Mouse (Mus musculus): Measurements from ENCODE around the gene Tmem223. TPM values are rescaled to one million over a fixed set of nuclear protein-coding genes. Genes with fewer than 3 reads are reported as not detected.
"Not testable (repeated sequence)": the region's sequence is repeated elsewhere in the genome, so short reads cannot be mapped to it uniquely, and the experiment has no call there.

Gene Tmem223
- total and polyA plus RNA-seq, 2 experiments from 2014 or later = 241 to 269 TPM

DNA sequence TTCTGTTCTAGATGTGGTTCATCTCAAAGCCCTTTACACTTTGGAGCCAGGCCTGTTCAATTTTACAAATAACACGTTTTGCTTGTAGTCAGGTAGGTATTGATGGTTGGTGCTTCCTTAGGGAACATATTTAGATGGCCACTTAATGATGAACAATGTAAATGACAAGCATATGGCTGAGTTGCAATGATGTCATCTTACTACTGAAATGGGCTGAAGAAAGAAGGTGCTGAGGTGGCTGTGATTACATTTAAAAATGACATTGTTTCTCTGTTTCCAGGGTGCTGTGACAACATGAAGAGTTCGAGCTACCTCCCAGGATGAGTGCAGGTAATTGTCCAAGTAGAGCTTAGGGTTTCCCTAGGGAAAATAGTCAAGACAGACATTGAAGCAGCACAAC lies 46.4 kb upstream of the Tmem223 start:
- Histone ChIP-seq H3K9me3 (ENCODE audit: low read length) (no peaks in the 10 kb centered on the region), H3K36me3 (ENCODE audit: insufficient read depth) (peaks cover 23% of the 10 kb centered on the region), H3K27me3 (ENCODE audit: insufficient read depth, low read length) (no peaks in the 10 kb centered on the region), H3K27ac (ENCODE audit: low read depth, low read length) (no peak overlapping the region), H3K4me2 (ENCODE audit: low read depth) (peak overlapping the region; percentile 57), H3K4me1 (ENCODE audit: insufficient read depth) (peaks cover 12% of the 10 kb centered on the region), H3K4me3 (ENCODE audit: low read depth, low read length) (peak overlapping the region; percentile 85), H3K9ac (peak overlapping the region; percentile 84; the same call in 1 of the 2 replicates)
- ATAC-seq = no peak
- no peak for TF ChIP-seq CTCF (IDR thresholded peaks at IDR 0.05; ENCODE audit: low read depth)
- no peak for DNase-seq
- 3% methylated on average over 2 of the region's 2 CpGs for WGBS

DNA sequence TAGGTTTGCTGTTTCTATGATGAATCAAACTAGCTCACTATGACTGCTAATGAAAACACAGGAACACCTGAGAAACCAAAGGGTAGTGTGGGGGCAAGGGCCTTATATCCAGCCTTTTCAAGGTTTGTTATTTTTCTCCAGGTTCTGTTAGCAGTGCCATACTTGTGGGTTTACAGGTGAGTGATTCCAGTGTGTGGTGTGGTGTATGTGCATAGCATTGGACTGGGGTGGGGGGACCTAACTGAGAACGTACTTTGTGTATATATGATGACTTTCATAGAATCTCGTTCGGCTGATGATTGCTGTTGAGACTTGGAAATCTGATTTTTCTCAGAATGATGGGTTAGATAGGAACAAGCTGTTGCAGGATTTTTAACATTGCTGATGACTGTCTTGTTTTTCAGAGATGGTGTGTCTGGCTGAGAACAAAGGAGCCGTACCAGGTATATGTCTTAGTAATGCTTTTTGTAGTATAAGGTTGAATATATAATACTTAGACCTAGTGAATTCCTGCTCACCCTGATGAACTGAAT lies 45.6 kb upstream of the Tmem223 start:
- 54% methylated on average over 4 of the region's 4 CpGs for WGBS
- H3K9ac ChIP-seq = no peak overlapping the region
- ATAC-seq = no peak

DNA sequence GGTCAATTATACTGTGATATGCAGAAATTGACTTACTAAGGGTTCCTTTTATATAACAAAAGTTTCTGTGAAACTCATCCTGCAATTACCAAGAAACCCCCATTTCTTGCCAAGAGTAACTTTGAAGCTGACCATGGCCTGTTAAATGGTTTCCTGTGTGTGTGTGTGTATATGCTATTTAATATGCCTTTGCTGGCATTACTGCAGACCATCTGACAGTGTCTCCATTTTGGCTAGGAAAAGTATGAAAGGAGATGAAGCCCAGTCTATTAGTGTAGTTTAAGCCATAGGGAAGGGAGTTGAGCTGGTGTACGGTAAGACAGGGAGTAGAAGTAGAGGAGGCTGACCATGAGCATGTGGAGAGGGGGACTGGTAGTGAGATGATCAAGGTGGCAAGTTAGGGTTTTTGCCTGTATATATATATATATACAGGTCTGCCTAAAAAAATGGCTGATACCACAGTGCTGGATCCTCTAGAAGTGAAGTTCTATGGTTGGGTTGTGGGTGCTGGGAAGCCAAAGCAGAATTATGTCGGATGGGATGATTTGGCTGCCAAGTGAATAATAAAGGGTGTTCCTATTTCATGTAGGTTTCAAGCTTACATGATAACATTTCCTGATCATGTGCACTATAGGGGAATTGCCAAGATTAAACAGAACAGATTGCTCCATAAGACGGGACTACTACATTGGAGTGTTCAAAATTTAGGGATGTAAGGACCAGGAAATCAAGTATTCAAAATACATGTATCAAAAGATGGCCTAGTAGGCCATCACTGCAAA lies 44.0 kb upstream of the Tmem223 start:
- Histone ChIP-seq H3K9ac (no peak overlapping the region), H3K4me2 (ENCODE audit: low read depth) (no peak overlapping the region), H3K27ac (ENCODE audit: low read depth, low read length) (no peak overlapping the region), H3K27me3 (ENCODE audit: insufficient read depth, low read length) (no peaks in the 10 kb centered on the region), H3K4me3 (ENCODE audit: low read depth, low read length) (no peak overlapping the region), H3K9me3 (ENCODE audit: low read length) (no peaks in the 10 kb centered on the region), H3K36me3 (ENCODE audit: insufficient read depth) (peaks cover 23% of the 10 kb centered on the region), H3K4me1 (ENCODE audit: insufficient read depth) (peaks cover 9% of the 10 kb centered on the region)
- DNase-seq (no peak), ATAC-seq (no peak)
- no peak for TF ChIP-seq CTCF (IDR thresholded peaks at IDR 0.05; ENCODE audit: low read depth)
- WGBS = 12% methylated on average over 3 of the region's 3 CpGs

More for the DNA sequence above, 45.6 kb upstream of the Tmem223 start:
- Histone ChIP-seq H3K36me3 (ENCODE audit: insufficient read depth) (peaks cover 23% of the 10 kb centered on the region), H3K27me3 (ENCODE audit: insufficient read depth, low read length) (no peaks in the 10 kb centered on the region), H3K4me1 (ENCODE audit: insufficient read depth) (peaks cover 12% of the 10 kb centered on the region), H3K4me3 (ENCODE audit: low read depth, low read length) (peak overlapping the region; percentile 85; the same call in 1 of the 2 replicates), H3K4me2 (ENCODE audit: low read depth) (peak overlapping the region; percentile 57), H3K27ac (ENCODE audit: low read depth, low read length) (no peak overlapping the region), H3K9me3 (ENCODE audit: low read length) (no peaks in the 10 kb centered on the region)
- no peak for TF ChIP-seq CTCF (IDR thresholded peaks at IDR 0.05; ENCODE audit: low read depth)
- no peak for DNase-seq

DNA sequence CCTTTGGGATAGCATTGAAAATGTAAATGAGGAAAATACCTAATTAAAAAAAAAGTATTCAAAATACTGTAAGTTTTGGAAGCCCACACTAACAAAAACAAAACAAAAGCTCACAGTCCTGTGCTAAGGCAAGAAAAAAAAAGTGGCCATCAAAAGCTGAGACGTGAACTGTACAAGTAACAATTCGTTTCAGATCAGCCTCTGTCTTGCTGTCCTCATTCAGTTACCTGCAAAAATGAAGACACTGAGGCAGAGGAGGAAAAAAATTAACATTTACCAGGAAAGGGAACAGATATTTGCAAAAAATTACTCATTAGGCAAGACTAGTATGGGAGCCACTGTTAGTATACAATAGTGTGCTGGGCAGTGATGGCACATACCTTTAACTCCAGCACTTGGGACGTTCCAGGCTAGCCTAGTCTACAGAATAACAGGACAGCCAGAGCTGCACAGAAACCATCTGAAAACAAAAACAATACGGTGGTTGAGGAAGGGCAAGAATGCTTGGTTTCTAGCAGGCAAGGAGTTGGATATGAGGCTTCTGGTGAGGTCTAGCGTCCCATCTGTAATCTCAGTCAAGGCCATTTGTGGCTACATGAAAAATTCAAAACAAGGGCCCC lies 43.2 kb upstream of the Tmem223 start:
- Histone ChIP-seq H3K27me3 (ENCODE audit: insufficient read depth, low read length) (no peaks in the 10 kb centered on the region), H3K9ac (no peak overlapping the region), H3K4me3 (ENCODE audit: low read depth, low read length) (no peak overlapping the region), H3K4me2 (ENCODE audit: low read depth) (no peak overlapping the region), H3K9me3 (ENCODE audit: low read length) (no peaks in the 10 kb centered on the region), H3K27ac (ENCODE audit: low read depth, low read length) (no peak overlapping the region), H3K36me3 (ENCODE audit: insufficient read depth) (peaks cover 23% of the 10 kb centered on the region), H3K4me1 (ENCODE audit: insufficient read depth) (peaks cover 9% of the 10 kb centered on the region)
- TF ChIP-seq CTCF (IDR thresholded peaks at IDR 0.05; ENCODE audit: low read depth) = no peak
- ATAC-seq (no peak), DNase-seq (no peak)
- WGBS = 22% methylated on average over 5 of the region's 5 CpGs

DNA sequence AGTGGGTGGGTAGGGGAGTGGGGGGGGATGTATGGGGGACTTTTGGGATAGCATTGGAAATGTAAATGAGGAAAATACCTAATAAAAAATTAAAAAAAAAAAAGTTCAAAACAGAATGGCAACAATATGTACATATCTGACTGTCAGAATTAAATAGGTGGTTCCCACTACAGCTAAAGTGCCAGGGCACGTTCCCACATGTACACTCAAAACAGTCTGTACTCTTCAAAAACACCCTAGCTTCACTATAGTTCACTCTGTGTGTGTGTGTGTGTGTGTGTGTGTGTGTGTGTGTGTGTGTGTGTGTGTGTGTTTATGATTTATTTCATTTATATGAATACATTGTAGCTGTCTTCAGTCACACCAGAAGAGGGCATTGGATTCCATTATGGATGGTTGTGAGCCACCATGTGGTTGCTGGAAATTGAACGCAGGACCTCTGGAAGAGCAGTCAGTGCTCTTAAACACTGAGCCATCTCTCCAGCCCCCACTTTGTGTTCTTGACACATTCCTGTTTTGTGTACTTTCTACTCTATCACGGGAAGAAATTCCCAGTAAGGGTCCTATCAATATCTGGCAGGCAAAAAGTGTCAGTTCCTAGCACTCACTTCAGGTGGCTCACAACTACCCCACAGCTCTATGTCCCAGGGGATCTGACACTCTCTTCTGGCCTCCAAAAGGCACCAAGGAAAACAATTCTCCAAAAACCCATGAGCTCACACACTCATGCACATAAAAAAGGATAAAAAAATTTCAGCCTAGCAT lies 42.3 kb upstream of the Tmem223 start:
- H3K27me3 ChIP-seq (ENCODE audit: insufficient read depth, low read length); DNase-seq; H3K4me3 ChIP-seq (ENCODE audit: low read depth, low read length); H3K27ac ChIP-seq (ENCODE audit: low read depth, low read length); ATAC-seq; H3K9ac ChIP-seq; H3K4me1 ChIP-seq (ENCODE audit: insufficient read depth); H3K4me2 ChIP-seq (ENCODE audit: low read depth); H3K9me3 ChIP-seq (ENCODE audit: low read length): not testable (repeated sequence)
- peaks cover 23% of the 10 kb centered on the region for H3K36me3 ChIP-seq (ENCODE audit: insufficient read depth)
- WGBS = 52% methylated on average over 3 of the region's 3 CpGs

DNA sequence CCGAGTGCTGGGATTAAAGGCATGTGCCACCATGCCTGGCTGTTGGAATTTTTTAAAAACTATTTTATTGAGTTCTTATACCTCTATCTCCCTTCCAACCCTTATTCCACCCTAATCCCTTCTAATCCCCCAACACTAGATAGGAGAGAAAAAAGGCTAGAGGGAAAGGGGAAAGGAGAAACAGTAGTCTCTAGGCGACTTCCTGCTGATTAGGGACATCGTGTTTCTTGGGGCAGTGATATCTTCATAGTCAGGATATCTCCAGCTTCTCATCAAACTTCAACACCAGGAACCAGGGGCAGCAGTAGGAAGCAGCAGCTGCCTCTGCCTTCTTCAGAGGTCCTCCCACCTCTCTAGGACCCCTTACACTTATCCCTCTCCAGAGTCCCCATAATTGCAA lies 36.5 kb upstream of the Tmem223 start:
- Histone ChIP-seq H3K4me2 (ENCODE audit: low read depth) (no peak overlapping the region), H3K27ac (ENCODE audit: low read depth, low read length) (no peak overlapping the region), H3K4me3 (ENCODE audit: low read depth, low read length) (no peak overlapping the region), H3K4me1 (ENCODE audit: insufficient read depth) (no peaks in the 10 kb centered on the region), H3K9me3 (ENCODE audit: low read length) (no peaks in the 10 kb centered on the region), H3K27me3 (ENCODE audit: insufficient read depth, low read length) (no peaks in the 10 kb centered on the region), H3K9ac (no peak overlapping the region), H3K36me3 (ENCODE audit: insufficient read depth) (peaks cover 15% of the 10 kb centered on the region)
- ATAC-seq = no peak
- 84% methylated on average over 3 of the region's 3 CpGs for WGBS
- no peak for DNase-seq
- TF ChIP-seq CTCF (IDR thresholded peaks at IDR 0.05; ENCODE audit: low read depth) = no peak
